Mouse (Mus musculus) intestine, embryonic 15.5 days (tissue): ENCODE measurements around the gene Grid2ip. TPM values are rescaled to one million over a fixed set of nuclear protein-coding genes. Genes with fewer than 3 reads are reported as not detected.

Source experiments
- ATAC-seq: fragments of 200-750 bp; cut with Nextera tagmentation; 2 replicates; pipeline ENCODE4 v1.8.0; 2017; ENCODE audit warnings: moderate TSS enrichment, moderate library complexity
- H3K27ac ChIP-seq: fragments of 300-500 bp; sonication (generic); 2 replicates; pipeline ENCODE4 v1.5.1; 2015; ENCODE audit warnings: mild to moderate bottlenecking, inconsistent platforms
- H3K27me3 ChIP-seq: fragments of 300-500 bp; sonication (generic); replicated peaks from 2 replicates; pipeline ENCODE4 v1.6.1; 2015; ENCODE audit warnings: inconsistent platforms
- H3K36me3 ChIP-seq: fragments of 300-500 bp; sonication (generic); 2 replicates; pipeline ENCODE4 v1.6.1; 2015; ENCODE audit warnings: inconsistent platforms
- H3K4me1 ChIP-seq: fragments of 300-500 bp; sonication (generic); replicated peaks from 2 replicates; pipeline ENCODE4 v1.6.1; 2015; ENCODE audit warnings: inconsistent platforms
- H3K4me2 ChIP-seq: fragments of 300-500 bp; sonication (generic); replicated peaks from 2 replicates; pipeline ENCODE4 v1.6.1; 2015; ENCODE audit warnings: mild to moderate bottlenecking, inconsistent platforms
- H3K4me3 ChIP-seq: fragments of 300-500 bp; sonication (generic); replicated peaks from 2 replicates; pipeline ENCODE4 v1.5.1; 2015; ENCODE audit warnings: inconsistent platforms
- H3K9ac ChIP-seq: fragments of 300-500 bp; sonication (generic); 2 replicates; pipeline ENCODE4 v1.6.1; 2015; ENCODE audit warnings: inconsistent platforms
- H3K9me3 ChIP-seq: fragments of 300-500 bp; sonication (generic); 2 replicates; pipeline ENCODE4 v1.6.1; 2016; ENCODE audit warnings: inconsistent platforms
- WGBS: fragments of 180-500 bp; shearing (Covaris S2); methylation state at CpG from one replicate; pipeline ENCODE4 v1.1.7; 2015; 5-methylcytosine and 5-hydroxymethylcytosine counted together
- polyA plus RNA-seq: library from polyadenylated mRNA; unstranded; fragments of >200 nt; fragmentation: Nextera tagmentation; extraction: Ambion mirVana; gene quantifications from 2 replicates; pipeline ENCODE4 v1.2.1, GENCODE M21; 2015

Grid2ip gene
- polyA plus RNA-seq, 1 experiment from 2014 or later: 0.11 TPM

DNA sequence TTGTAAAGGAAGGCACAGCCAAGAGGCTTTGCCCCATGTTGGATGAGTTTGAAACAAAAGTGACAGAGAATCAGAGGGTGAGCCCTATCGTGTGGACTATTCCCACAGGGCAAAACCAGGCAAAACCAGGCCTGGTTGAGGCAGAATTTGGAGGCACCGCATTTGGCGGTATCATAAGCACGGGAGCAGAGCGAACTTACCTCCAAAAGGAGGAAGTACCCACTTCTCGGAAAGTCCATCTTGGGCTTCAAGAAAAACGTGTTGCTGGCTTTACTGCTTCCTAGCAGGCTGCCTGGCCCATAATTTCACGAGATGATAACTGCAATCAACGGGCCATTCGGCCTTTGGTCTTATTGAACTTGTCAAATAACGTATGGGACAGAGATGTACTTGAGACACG is 84.6 kb downstream of the Grid2ip start:
- no peak for ATAC-seq
- Histone ChIP-seq H3K4me1 (no peaks in the 10 kb centered on the region), H3K9me3 (no peaks in the 10 kb centered on the region), H3K36me3 (no peaks in the 10 kb centered on the region), H3K27ac (no peak overlapping the region), H3K27me3 (no peaks in the 10 kb centered on the region), H3K4me2 (no peak overlapping the region), H3K9ac (no peak overlapping the region), H3K4me3 (no peak overlapping the region)
- WGBS: 77% methylated on average over 12 of the region's 12 CpGs

Other genes with a start within 250 kb of the Grid2ip start
- 30.6 and 34.9 TPM in 2 replicates for gene Rnf216, start 244.3 kb upstream of the Grid2ip start, polyA plus RNA-seq
- 0.03 and 0.10 TPM in 2 replicates for gene Olfr718-ps1, start 209.8 kb upstream of the Grid2ip start, polyA plus RNA-seq
- gene Rbak, start 176.6 kb upstream of the Grid2ip start, polyA plus RNA-seq: 7.0 and 8.4 TPM in 2 replicates
- gene Spdye4b, start 176.3 kb upstream of the Grid2ip start, polyA plus RNA-seq: not detected in 2 replicates
- not detected in 2 replicates for gene Spdye4a, start 130.4 kb upstream of the Grid2ip start, polyA plus RNA-seq
- 9.8 and 10.2 TPM in 2 replicates for gene Zfp12, start 122.2 kb upstream of the Grid2ip start, polyA plus RNA-seq
- gene Zfp316, start 87.3 kb upstream of the Grid2ip start, polyA plus RNA-seq: 2.2 and 2.4 TPM in 2 replicates
- gene Zfp853, start 63.7 kb upstream of the Grid2ip start, polyA plus RNA-seq: 0.05 and 0.06 TPM in 2 replicates
- 33.9 and 35.6 TPM in 2 replicates for gene E130309D02Rik, start 42.0 kb upstream of the Grid2ip start, polyA plus RNA-seq
- gene Zdhhc4, start 28.1 kb upstream of the Grid2ip start, polyA plus RNA-seq: 63.8 and 64.9 TPM in 2 replicates
- gene Kdelr2, start 46.5 kb downstream of the Grid2ip start, polyA plus RNA-seq: 339 and 371 TPM in 2 replicates
- gene Daglb, start 107.2 kb downstream of the Grid2ip start, polyA plus RNA-seq: 11.1 and 13.1 TPM in 2 replicates
- 416 and 446 TPM in 2 replicates for gene Rac1, start 170.7 kb downstream of the Grid2ip start, polyA plus RNA-seq